Mouse (Mus musculus) retina, postnatal 7 days (tissue): ENCODE measurements at regions not wholly inside any gene's neighbourhood (a gene's known extent, or its start where the extent isn't known, plus 50 kb on each side); places are given as distances from the start of the nearest gene placed in this dataset.
A peak's percentile ranks its signal among the peaks of the same experiment; 100 is the strongest.

ENCODE experiments used
- DNase-seq: peaks from one replicate; pipeline ENCODE4 v3.0.0-alpha.2; 2012; ENCODE audit warnings: low read depth, low spot score

DNA sequence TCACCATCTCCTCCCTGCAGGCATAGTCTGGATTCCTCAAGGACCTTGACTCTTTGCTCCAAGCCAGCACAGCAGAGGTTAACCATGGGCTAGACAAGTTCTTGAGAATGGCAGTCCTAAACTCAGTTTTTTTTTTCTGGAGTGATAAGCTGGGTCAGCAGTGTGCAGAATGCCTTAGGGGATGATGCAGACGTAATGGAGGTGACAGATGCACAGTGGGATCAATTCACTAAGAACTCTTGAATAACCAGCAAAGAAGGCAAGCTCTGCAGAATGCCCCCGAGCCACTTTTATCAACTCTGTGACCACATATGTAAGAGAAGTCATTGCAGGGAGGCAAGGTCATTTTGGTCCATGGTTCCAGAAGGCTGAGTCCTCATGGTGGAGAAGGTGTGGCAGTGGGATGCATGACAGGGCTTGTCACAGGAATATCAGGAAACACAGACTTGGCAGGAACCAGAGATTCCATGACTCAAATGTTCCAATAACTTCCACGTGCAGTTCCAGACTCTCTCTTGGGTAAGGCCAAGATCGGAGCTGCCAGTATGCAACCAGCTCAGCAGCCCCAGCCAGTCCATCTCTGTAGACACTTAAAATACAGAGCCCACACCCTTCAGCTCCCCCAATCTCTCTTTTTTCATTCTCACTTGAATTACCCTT is 494.3 kb downstream of the Cdh26 start:
- DNase-seq, result no peak

DNA sequence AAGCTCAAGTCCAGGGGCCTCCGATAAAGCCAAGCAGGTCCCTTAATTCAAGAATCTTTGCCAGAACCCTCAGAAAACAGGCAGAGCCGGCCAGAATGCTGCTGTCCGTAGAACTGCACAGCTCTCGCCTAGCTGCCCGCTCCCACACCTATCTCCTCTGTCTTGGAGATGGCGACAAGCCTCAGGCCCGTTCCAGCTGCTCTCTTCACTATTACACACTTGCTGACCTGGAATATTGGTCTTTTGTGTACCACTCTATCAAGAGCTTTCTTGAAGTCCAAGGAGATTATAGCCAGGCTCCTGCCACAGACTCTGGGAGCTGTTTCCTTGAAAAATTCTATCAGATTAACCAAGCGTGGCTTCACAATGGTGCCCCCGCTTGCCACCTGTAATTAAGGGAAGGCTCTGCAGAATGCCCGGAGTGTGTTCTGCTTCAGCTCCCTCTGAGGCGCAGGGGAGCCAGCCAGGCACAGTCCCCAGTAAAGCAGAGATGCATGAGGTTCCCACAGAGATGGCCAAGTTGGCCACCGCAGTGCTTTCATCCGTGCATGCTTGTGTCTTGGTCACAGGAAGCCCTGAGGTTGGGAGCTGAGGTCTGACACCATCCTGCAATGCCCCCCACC is 496.8 kb downstream of the Cdh26 start:
- no peak for DNase-seq

GRCm38 (mm10) chr2:178929033-178929432 is 498.7 kb downstream of the Cdh26 start:
- no peak for DNase-seq

GRCm38 (mm10) chr2:178930125-178930524 is 499.8 kb downstream of the Cdh26 start:
- DNase-seq, result no peak

GRCm38 (mm10) chr2:178948471-178948870 is 493.8 kb upstream of the Cdh4 start:
- DNase-seq, result no peak

DNA sequence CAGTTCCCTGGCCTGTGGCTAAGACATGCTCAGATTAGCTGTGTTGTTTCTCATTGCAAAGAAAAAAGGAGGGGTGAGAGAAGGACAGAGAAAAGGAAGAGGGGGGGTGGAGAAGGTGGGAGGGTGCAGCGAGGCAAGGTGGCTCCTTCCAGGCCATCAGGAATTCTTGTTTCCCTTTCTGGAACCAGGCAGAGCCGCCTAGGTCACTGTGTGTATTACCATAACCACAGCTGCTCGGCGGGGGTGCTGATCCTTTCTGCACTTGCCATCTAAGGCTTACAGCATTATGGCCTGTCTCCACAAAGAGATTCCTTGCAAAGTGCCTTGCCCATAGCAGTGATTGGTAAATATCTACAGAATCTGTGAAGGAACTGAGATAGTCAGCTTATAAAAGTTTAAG is 493.1 kb upstream of the Cdh4 start:
- DNase-seq, result no peak

DNA sequence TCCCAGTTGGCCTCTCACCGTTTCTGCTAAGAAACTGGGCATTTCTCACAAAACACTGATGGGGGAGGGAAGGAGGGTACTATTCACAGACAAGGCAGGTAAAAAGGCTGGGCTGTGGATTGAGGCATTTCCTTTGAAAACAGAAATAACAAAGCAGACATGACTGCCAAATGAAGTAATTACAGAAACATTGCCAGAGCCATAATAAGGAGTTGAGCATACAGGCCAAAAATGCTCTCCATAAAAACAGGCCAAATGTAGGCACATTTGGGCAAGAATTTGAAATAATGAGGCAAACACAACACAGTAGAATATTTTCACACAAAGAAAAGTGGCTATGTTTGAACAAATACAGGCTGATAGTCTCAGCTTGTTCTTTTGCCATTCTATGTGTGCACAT is 491.9 kb upstream of the Cdh4 start:
- DNase-seq, result no peak

DNA sequence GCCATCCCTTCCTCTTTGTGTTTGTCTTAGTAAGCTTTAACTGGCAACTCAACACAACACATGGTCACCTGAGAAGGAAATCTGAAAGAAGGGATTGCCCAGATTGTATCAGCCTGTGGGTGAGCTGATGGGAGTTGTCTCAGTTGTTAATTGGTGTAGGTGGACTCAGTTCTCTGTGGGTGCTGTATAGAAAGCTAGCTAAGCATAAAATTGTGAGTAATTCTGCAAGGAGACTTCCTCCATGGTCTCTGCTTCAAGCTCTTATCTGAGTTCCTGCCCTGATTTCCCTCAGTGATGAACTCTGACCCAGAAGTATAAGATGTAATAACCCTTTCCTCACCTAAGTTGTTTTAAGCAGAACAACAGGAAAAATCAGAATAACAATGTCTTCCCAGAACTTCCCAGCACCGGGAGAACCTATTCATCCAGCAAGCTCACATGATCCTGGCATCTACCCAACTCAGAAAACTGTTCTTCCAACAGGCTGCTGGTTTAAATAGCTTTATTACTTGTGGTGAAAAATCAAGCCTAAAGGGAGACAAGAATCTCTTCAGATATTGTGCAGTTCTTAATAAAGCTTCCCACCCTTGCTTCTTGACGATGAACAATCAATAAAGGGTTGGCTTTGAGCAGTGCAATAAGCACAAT is 487.7 kb upstream of the Cdh4 start:
- DNase-seq, result no peak

- no peak for DNase-seq
Measured at GRCm38 (mm10) chr2:178958829-178959228, 483.4 kb upstream of the Cdh4 start.

GRCm38 (mm10) chr2:178959603-178960002 is 482.6 kb upstream of the Cdh4 start:
- no peak for DNase-seq

DNA sequence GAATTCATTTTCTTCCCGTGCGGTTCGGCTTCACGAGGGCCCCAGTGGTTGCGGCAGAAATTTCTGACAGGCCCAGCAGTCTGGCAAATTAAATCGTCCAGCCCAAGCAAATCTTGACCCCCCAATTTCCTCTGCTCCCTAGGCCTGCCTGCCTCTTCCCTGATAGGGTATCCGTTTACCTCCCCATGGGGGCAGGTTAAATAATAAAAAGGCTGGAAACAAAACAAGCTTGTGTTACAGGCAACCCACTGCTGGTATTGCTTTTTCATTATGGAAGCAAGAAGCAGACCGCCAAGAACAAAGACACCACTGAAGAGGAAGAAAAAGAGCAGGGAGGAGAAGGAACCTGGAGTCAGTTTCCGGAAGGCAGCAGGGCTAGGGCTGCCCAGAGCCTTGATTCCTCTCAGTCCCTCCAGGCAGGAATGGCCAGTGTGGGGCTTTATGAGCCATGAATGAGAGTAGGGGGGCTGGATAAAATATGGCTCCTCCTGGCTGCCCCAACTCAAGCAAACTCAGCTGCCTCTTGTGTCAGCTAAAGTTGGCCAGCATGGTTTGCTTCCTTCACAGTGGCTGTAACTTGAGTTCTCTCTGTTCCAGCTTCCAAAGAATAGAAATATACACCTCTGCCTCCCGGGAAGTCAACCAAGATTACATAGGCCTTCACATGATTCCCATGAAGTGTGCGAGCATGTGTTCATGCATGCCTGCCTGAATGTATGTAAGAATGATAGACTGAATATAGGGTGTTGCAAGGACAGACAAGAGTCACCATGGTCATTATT is 474.5 kb upstream of the Cdh4 start:
- DNase-seq, result no peak

- no peak for DNase-seq
Measured at GRCm38 (mm10) chr2:178969732-178970131, 472.5 kb upstream of the Cdh4 start.

- DNase-seq, result no peak
Measured at GRCm38 (mm10) chr2:178975366-178975765, 466.9 kb upstream of the Cdh4 start.

DNA sequence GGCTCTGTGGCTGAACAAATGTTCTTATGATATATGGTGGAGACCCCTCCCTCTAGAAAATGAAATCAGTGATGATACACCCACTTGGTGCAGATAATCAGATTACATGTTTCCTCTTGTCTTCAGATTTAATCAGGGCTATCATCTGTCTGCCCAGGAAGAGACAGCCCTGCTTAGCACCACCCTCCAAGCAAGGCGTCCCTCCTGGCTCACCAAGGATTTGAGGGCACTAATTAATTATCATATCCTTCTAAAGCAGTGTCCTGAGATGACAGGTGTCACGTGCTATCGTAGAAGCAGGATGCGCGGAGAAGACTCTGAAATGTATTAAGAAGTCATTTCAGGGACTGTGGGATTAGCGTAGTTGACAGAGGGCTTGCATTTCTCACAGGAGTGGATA is 466.2 kb upstream of the Cdh4 start:
- peak; percentile 43 for DNase-seq

DNA sequence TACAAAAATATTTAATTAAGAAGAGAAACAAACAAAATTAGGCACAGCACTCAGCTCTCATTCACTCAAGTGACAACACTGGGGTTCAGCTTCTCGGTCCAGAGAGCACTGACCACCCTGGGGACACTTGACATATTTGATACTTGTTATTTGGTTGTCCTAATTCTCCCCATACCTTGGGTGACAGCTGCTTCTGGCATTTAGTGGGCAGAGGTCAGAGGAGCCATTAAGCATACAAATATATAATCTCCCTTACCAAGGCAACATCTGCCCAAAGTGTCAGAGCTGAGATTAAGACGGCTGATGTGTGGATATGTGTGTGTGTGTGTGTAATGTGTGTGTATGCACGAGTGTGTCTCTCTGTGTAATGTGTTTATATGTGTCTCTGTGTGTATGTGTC is 465.7 kb upstream of the Cdh4 start:
- DNase-seq, result no peak

- DNase-seq, result no peak
Measured at GRCm38 (mm10) chr2:178979451-178979850, 462.8 kb upstream of the Cdh4 start.

DNA sequence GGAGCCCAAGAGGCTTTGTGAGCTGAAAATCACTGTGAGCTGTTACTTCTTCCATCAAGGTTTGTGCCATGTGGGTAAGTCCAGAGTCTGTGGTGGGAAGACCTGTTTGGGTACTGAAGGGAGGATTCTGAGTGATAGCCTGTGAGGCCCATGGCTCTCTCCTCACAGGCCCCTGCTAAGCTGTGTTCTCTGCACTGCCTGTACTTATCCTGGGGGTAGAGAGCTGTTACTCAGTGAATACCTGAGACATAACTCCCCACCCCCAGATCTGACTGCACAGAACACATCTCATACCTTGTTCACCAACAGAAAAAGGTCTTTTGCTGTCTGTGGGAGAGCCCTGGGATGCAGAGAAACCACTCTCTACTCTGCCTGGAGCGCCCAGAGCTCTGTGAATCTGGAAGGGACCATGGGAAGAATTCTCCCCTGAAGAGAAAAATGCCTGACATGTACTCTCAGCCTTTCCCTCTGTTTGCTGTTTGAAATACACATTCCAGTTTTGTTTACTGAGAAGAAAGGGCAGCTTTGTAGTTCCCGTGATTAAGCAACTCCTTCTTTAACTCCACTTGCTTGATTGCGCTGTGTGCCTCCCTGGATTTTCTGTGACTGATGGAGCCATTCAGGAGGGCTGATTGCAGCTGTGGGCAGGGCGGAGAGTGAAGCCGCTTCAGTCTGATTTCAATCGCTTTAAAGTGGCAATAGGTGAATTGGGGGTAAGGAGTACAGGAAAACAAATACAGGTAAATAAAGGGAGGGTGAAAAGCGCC is 460.3 kb upstream of the Cdh4 start:
- no peak for DNase-seq

GRCm38 (mm10) chr2:178983801-178984200 is 458.4 kb upstream of the Cdh4 start:
- no peak for DNase-seq

GRCm38 (mm10) chr2:178987935-178988334 is 454.3 kb upstream of the Cdh4 start:
- no peak for DNase-seq

DNA sequence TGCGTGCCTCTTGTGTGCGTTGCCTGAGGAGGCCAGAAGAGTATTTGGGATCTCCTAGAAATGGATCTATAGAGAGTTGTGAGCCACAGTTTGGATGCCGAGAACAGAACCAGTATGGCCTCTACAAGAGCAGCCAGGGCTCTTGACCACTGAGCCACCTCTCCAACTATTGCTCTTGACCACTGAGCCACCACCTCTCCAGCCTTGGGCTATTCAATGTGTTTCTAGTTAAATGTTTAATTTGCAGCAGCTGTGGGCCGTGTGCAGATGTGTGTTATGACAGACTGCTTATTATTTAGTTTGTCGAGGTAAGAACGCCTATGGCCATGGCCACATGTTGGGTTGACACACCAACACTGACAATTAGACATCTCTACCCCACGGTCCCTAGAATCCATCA is 452.9 kb upstream of the Cdh4 start:
- DNase-seq, result no peak

DNA sequence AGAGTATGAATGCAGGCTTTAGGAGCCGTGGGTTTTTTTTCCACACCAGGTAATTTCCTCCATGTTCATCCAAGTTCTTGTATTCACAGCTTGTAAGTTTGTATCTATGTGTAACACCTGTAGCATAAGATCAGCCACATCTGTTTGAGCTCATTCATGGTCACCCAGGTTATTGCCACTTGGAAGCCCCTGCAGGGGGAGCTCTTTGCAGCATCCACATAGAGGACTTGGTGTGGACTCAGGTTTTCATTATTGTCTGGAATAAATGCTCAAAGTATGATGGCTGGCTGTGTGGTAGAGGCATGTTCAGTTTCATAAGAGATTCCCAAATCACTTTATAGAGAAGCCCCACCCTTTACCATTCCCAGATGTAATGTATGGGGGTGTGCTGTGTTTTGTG is 452.4 kb upstream of the Cdh4 start:
- no peak for DNase-seq

GRCm38 (mm10) chr2:178990959-178991358 is 451.3 kb upstream of the Cdh4 start:
- no peak for DNase-seq
